Mouse (Mus musculus) C2C12 (cell line): Measurements from ENCODE around the gene Cela2a. TPM values are rescaled to one million over a fixed set of nuclear protein-coding genes. Genes with fewer than 3 reads are reported as not detected.

ENCODE experiments used
- H3K27me3 ChIP-seq: one replicate; pipeline ENCODE4 v1.6.1; 2011; ENCODE audit not compliant: control insufficient read depth, insufficient read depth, insufficient read length
- H3K36me3 ChIP-seq: one replicate; pipeline ENCODE4 v1.6.1; 2011; ENCODE audit not compliant: control insufficient read depth, insufficient read depth
- H3K4me3 ChIP-seq: one replicate; pipeline ENCODE4 v1.5.1; 2011; ENCODE audit warnings: mild to moderate bottlenecking, control low read depth; ENCODE audit not compliant: poor library complexity, insufficient read depth, severe bottlenecking
- H3K79me2 ChIP-seq: one replicate; pipeline ENCODE4 v1.6.1; 2011; ENCODE audit not compliant: control insufficient read depth, insufficient read depth
- H3K79me3 ChIP-seq: one replicate; pipeline ENCODE4 v1.6.1; 2011; ENCODE audit warnings: low read depth, control low read depth
- H3ac ChIP-seq: one replicate; pipeline ENCODE3; 2011; ENCODE audit warnings: low read depth; ENCODE audit not compliant: control insufficient read depth, insufficient read length
- CEBPB ChIP-seq: IDR thresholded peaks from one replicate; pipeline ENCODE4 v1.6.1; 2011; ENCODE audit warnings: low read depth, mild to moderate bottlenecking, control low read depth, moderate library complexity
- CTCF ChIP-seq: IDR thresholded peaks from one replicate; pipeline ENCODE4 v1.5.1; 2011; ENCODE audit not compliant: control insufficient read depth, insufficient read depth, insufficient read length
- FOSL1 ChIP-seq: IDR thresholded peaks from one replicate; pipeline ENCODE4 v1.8.0; 2011; ENCODE audit warnings: mild to moderate bottlenecking, low read length; ENCODE audit not compliant: poor library complexity, insufficient read depth, severe bottlenecking
- MAX ChIP-seq: IDR thresholded peaks from one replicate; pipeline ENCODE4 v1.6.1; 2011; ENCODE audit warnings: mild to moderate bottlenecking, control low read depth
- MYOD1 ChIP-seq: IDR thresholded peaks from one replicate; pipeline ENCODE4 v1.6.1; 2011; ENCODE audit warnings: low read depth; ENCODE audit not compliant: control insufficient read depth, insufficient read length
- MYOG ChIP-seq: IDR thresholded peaks from one replicate; pipeline ENCODE4 v1.6.1; 2011; ENCODE audit not compliant: control insufficient read depth, insufficient read length; ENCODE audit errors: extremely low read depth
- USF1 ChIP-seq: IDR thresholded peaks from one replicate; pipeline ENCODE4 v1.6.1; 2011; ENCODE audit warnings: low read depth, mild to moderate bottlenecking, control low read depth, moderate library complexity
- polyA plus RNA-seq: library from polyadenylated mRNA; unstranded; fragments of >200 nt; fragmentation: generic; extraction: Trizol; gene quantifications from one replicate; pipeline ENCODE4 v1.2.1, GENCODE M21; 2012; ENCODE audit warnings: missing spikeins

Cela2a gene
- polyA plus RNA-seq, 1 experiment = not detected

- no peak overlapping the region for H3K4me3 ChIP-seq
- no peak overlapping the region for H3ac ChIP-seq
- H3K79me3 ChIP-seq = no peaks in the 10 kb centered on the region
- H3K79me2 ChIP-seq = no peaks in the 10 kb centered on the region
- TF ChIP-seq MYOD1 (no peak), MAX (no peak), CEBPB (no peak), CTCF (no peak), FOSL1 (no peak), MYOG (no peak)
- H3K27me3 ChIP-seq = no peaks in the 10 kb centered on the region
- H3K36me3 ChIP-seq = no peaks in the 10 kb centered on the region
These were observed 6.6 kb downstream of the Cela2a start for GRCm38 (mm10) chr4:141819316-141819715.

DNA sequence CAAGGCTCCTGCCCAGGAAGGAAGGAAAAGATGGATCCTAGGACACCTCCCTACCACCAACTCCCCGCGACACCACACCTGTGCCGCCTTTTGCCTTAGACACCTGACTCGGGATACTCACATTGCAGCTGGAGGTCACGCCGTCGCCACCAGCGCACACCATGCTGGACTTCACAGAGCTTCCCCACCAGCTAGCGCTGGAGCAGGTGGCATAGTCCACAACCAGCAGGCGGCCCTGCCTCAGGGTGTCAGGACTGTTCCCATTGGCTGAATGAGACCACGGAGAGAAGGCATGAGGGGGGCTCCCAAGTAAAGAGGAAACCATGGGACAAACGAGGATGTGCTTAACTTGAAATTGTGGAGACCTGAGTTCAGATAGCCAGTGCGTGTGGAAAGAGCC lies 7.1 kb downstream of the Cela2a start:
- H3K36me3 ChIP-seq = no peaks in the 10 kb centered on the region
- H3K79me2 ChIP-seq = no peaks in the 10 kb centered on the region
- no peaks in the 10 kb centered on the region for H3K79me3 ChIP-seq
- no peak overlapping the region for H3ac ChIP-seq
- no peak for TF ChIP-seq USF1
- no peak for TF ChIP-seq MYOG
- TF ChIP-seq CTCF = no peak
- TF ChIP-seq FOSL1 = no peak
- TF ChIP-seq MYOD1 = no peak
- TF ChIP-seq MAX = no peak
- no peak for TF ChIP-seq CEBPB
- H3K4me3 ChIP-seq = no peak overlapping the region
- no peaks in the 10 kb centered on the region for H3K27me3 ChIP-seq

DNA sequence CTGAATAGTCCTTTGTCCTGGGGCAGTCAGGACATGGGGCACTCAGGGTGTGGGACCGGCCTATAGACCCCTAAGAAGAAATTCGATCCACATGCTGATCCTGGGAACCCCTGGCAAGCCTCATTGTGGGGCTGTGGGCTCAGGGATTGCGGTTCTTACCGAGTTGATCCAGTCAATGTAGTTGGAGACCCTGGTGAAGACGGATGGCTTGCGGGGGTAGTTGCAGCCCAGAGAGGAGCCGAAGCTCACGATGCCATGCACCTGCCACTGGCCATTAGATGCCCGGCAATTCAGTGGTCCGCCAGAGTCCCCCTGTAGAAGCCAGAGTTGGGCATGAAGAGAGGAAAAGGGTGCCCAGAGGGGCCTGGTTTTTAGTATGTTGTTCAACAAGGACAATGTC lies 8.3 kb downstream of the Cela2a start:
- no peaks in the 10 kb centered on the region for H3K79me2 ChIP-seq
- H3K36me3 ChIP-seq = no peaks in the 10 kb centered on the region
- H3K79me3 ChIP-seq = no peaks in the 10 kb centered on the region
- no peak overlapping the region for H3K4me3 ChIP-seq
- H3K27me3 ChIP-seq = no peaks in the 10 kb centered on the region
- TF ChIP-seq FOSL1 (no peak), MYOD1 (no peak), MAX (no peak), USF1 (no peak), CEBPB (no peak), CTCF (no peak), MYOG (no peak)
- no peak overlapping the region for H3ac ChIP-seq

- H3K36me3 ChIP-seq = no peaks in the 10 kb centered on the region
- TF ChIP-seq MYOG (no peak), USF1 (no peak), FOSL1 (no peak), MYOD1 (no peak)
- H3K79me3 ChIP-seq = no peaks in the 10 kb centered on the region
- no peak overlapping the region for H3K4me3 ChIP-seq
- H3ac ChIP-seq = no peak overlapping the region
- H3K27me3 ChIP-seq = no peaks in the 10 kb centered on the region
- no peaks in the 10 kb centered on the region for H3K79me2 ChIP-seq
These were observed 8.9 kb downstream of the Cela2a start for GRCm38 (mm10) chr4:141816776-141817655.

GRCm38 (mm10) chr4:141816267-141816666 lies 9.7 kb downstream of the Cela2a start:
- Histone ChIP-seq H3K79me2 (no peaks in the 10 kb centered on the region), H3ac (no peak overlapping the region), H3K4me3 (no peak overlapping the region), H3K36me3 (no peaks in the 10 kb centered on the region), H3K79me3 (no peaks in the 10 kb centered on the region), H3K27me3 (no peaks in the 10 kb centered on the region)
- no peak for TF ChIP-seq MYOG
- no peak for TF ChIP-seq FOSL1
- TF ChIP-seq USF1 = no peak
- no peak for TF ChIP-seq MYOD1

- H3K4me3 ChIP-seq = no peak overlapping the region
- no peaks in the 10 kb centered on the region for H3K79me3 ChIP-seq
- no peaks in the 10 kb centered on the region for H3K79me2 ChIP-seq
- H3K27me3 ChIP-seq = no peaks in the 10 kb centered on the region
- peaks cover 9% of the 10 kb centered on the region for H3K36me3 ChIP-seq
- no peak overlapping the region for H3ac ChIP-seq
- TF ChIP-seq CTCF (no peak), USF1 (no peak), CEBPB (no peak), MYOG (no peak), MYOD1 (no peak), MAX (no peak), FOSL1 (no peak)
These were observed 14.6 kb downstream of the Cela2a start for GRCm38 (mm10) chr4:141811375-141811774.
